Mouse (Mus musculus) forebrain, embryonic 15.5 days (tissue): ENCODE measurements at regions not wholly inside any gene's neighbourhood (a gene's known extent, or its start where the extent isn't known, plus 50 kb on each side); places are given as distances from the start of the nearest gene placed in this dataset.

Experiments
- ATAC-seq: fragments of 200-750 bp; cut with Nextera tagmentation; replicated peaks from 2 replicates; pipeline ENCODE4 v1.8.0; 2017; ENCODE audit warnings: mild to moderate bottlenecking, moderate TSS enrichment, moderate library complexity
- H3K27ac ChIP-seq: fragments of 300-500 bp; sonication (generic); replicated peaks from 2 replicates; pipeline ENCODE4 v1.5.1; 2015; ENCODE audit warnings: mild to moderate bottlenecking, inconsistent platforms
- H3K27me3 ChIP-seq: fragments of 300-500 bp; sonication (generic); 2 replicates; pipeline ENCODE4 v1.6.1; 2015; ENCODE audit warnings: inconsistent platforms
- H3K36me3 ChIP-seq: fragments of 300-500 bp; sonication (generic); 2 replicates; pipeline ENCODE4 v1.6.1; 2015; ENCODE audit warnings: mild to moderate bottlenecking, inconsistent platforms
- H3K4me1 ChIP-seq: fragments of 300-500 bp; sonication (generic); 2 replicates; pipeline ENCODE4 v1.6.1; 2015; ENCODE audit warnings: inconsistent platforms
- H3K4me2 ChIP-seq: fragments of 300-500 bp; sonication (generic); replicated peaks from 2 replicates; pipeline ENCODE4 v1.6.1; 2015; ENCODE audit warnings: mild to moderate bottlenecking, inconsistent platforms
- H3K4me3 ChIP-seq: fragments of 300-500 bp; sonication (generic); 2 replicates; pipeline ENCODE4 v1.5.1; 2015; ENCODE audit warnings: mild to moderate bottlenecking, inconsistent platforms
- H3K9ac ChIP-seq: fragments of 300-500 bp; sonication (generic); replicated peaks from 2 replicates; pipeline ENCODE4 v1.6.1; 2015; ENCODE audit warnings: mild to moderate bottlenecking, inconsistent platforms
- H3K9me3 ChIP-seq: fragments of 300-500 bp; sonication (generic); 2 replicates; pipeline ENCODE4 v1.6.1; 2016; ENCODE audit warnings: inconsistent platforms
- WGBS: fragments of 180-500 bp; shearing (Covaris S2); methylation state at CpG from one replicate; pipeline ENCODE4 v1.1.7; 2015; ENCODE audit warnings: mixed read lengths; 5-methylcytosine and 5-hydroxymethylcytosine counted together

DNA sequence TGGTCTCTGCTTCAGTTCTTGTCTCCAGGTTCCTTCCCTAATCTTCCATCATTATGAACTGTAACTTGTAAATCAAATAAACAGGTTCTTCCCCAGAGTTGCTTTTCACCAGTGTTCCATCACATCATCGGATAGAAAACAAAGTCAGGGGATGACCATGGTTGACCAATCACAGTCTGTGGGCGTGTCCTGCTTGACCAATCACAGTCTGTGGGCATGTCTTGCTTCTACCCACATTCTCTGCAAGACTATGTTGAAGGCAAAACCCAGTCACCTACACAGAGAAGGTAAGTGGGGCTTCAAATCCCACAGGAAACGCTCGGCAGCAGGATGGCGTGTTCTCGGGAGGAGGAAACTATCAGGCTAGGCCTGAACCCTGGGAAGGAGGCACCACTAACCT is 82.9 kb upstream of the Hs6st1 start:
- Histone ChIP-seq H3K27ac (no peak overlapping the region), H3K9me3 (no peaks in the 10 kb centered on the region), H3K36me3 (no peaks in the 10 kb centered on the region), H3K27me3 (no peaks in the 10 kb centered on the region), H3K9ac (no peak overlapping the region), H3K4me2 (no peak overlapping the region), H3K4me3 (no peak overlapping the region), H3K4me1 (no peaks in the 10 kb centered on the region)
- no peak for ATAC-seq
- 91% methylated on average over 6 of the region's 6 CpGs for WGBS

DNA sequence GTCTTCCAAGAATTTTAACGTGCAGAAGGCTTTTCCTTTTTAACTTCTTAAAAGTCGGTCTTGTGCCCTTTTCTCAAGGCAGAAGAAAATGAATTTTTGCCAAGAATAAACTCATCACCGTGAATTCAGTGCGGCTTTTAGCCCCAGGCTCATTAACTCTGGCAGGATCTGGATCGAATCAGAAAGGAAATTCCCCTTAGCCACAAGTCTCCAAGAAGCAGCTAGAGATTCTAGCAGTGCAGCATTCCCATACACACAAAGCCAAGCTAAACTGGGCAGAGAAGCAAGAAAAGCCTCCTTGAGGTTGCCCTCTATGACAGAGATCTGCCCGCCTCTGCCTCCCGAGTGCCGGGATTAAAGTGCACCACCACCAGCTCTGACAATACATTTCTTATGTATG is 81.5 kb upstream of the Hs6st1 start:
- Histone ChIP-seq H3K4me2 (no peak overlapping the region), H3K9me3 (no peaks in the 10 kb centered on the region), H3K4me3 (no peak overlapping the region), H3K27me3 (no peaks in the 10 kb centered on the region), H3K27ac (no peak overlapping the region), H3K36me3 (no peaks in the 10 kb centered on the region), H3K9ac (no peak overlapping the region), H3K4me1 (no peaks in the 10 kb centered on the region)
- no peak for ATAC-seq
- WGBS: 85% methylated on average over 8 of the region's 8 CpGs

DNA sequence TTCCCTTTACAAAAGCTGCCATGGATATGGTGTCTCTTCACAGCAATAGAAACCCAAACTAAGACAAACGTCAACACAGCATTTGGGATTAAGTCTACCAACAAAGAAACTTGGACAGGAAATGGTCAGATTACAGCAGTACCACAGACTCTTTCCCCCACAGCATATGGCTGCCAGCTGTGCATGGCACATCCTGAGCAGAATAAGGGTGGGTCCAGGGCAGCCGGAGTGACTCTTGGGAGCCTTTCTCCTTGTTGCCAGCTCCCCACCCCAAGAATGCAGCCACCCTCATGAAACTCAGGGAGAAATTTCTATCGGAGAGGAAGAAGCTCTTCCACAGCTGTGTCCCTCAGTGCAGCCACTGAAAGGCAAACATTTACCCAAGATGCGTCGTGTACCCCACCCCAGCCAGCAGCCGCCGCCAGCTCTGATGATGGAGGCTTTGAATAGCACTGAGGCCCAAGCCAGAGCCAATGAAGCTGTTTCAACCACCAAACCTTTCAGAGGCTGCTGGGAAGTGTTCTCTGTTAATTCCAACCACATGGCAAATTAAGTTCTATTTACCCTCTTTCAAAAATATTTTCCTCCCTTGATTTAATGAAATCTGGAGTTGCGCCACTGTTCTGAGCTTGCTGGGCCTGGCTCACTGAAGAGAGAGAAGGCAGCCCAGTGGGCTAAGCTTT is 75.8 kb upstream of the Hs6st1 start:
- Histone ChIP-seq H3K9me3 (no peaks in the 10 kb centered on the region), H3K27me3 (no peaks in the 10 kb centered on the region), H3K4me3 (no peak overlapping the region), H3K27ac (no peak overlapping the region), H3K4me2 (no peak overlapping the region), H3K36me3 (no peaks in the 10 kb centered on the region), H3K4me1 (no peaks in the 10 kb centered on the region), H3K9ac (no peak overlapping the region)
- ATAC-seq: no peak
- 84% methylated on average over 8 of the region's 8 CpGs for WGBS

DNA sequence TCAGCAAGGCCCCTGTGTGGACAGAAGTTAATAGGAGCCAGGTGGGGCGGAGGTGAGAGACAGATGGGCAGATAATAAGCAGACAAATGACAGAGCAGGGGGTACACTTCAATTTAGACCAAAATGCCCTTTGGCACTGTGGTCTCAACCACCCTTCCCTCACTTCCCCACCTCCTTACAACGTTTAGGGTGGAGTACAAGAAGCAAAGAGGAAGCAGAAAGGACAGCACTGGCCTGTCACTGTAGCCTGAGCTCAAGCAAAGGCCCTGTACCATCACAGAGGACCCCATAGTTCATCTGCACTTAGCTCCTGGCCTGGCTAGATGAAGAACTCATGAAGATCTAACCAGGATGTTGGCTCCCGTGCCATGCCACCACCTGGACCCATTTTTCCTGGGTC is 75.3 kb upstream of the Hs6st1 start:
- no peak overlapping the region for H3K4me3 ChIP-seq
- no peak overlapping the region for H3K4me2 ChIP-seq
- no peak overlapping the region for H3K9ac ChIP-seq
- H3K27me3 ChIP-seq: no peaks in the 10 kb centered on the region
- H3K36me3 ChIP-seq: no peaks in the 10 kb centered on the region
- no peak for ATAC-seq
- 77% methylated on average over 3 of the region's 3 CpGs for WGBS
- H3K4me1 ChIP-seq: no peaks in the 10 kb centered on the region
- H3K9me3 ChIP-seq: no peaks in the 10 kb centered on the region
- H3K27ac ChIP-seq: no peak overlapping the region

DNA sequence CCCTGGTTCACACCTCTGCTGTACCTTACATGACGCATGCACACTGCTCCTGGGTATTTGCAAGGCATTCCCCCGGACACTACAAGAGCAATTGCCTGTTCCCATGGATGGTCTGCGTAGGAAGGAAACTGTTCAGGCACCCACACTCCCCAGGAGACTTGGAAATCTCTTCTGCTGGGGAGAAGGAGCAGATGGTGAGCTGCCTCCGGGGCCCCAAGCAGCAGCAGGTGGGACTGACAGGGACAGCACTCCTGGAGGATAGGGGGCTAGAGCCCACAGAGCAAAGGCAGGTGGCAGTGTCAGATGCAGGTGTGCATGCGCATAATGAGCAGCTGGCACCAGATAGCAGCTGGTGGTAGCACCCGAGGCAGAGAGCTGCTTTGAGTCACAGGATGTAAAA is 72.5 kb upstream of the Hs6st1 start:
- 64% methylated on average over 6 of the region's 6 CpGs for WGBS
- no peak overlapping the region for H3K27ac ChIP-seq
- H3K36me3 ChIP-seq: no peaks in the 10 kb centered on the region
- no peak overlapping the region for H3K4me3 ChIP-seq
- H3K9me3 ChIP-seq: no peaks in the 10 kb centered on the region
- no peak overlapping the region for H3K4me2 ChIP-seq
- H3K9ac ChIP-seq: no peak overlapping the region
- H3K4me1 ChIP-seq: no peaks in the 10 kb centered on the region
- H3K27me3 ChIP-seq: no peaks in the 10 kb centered on the region
- no peak for ATAC-seq

DNA sequence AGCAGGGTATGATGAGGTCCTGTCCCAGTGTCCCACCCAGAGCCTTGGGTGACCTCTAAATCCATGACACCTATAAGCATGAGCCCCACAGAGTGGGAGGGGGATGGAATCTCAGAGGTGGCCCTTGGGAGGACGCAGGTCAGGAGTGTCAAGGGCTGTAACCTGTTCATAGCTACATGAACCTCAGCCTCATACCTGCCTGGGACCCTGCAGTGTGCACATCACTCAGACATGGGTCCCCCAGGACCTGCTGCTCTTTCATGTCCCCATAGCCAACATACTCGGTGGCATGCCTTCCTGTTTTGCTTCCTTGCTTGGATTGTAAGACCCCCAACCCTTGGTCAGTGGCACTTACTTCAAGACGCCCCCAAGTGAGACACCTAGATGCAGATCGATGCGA is 66.9 kb upstream of the Hs6st1 start:
- Histone ChIP-seq H3K4me2 (no peak overlapping the region), H3K36me3 (no peaks in the 10 kb centered on the region), H3K9ac (no peak overlapping the region), H3K27me3 (no peaks in the 10 kb centered on the region), H3K9me3 (no peaks in the 10 kb centered on the region), H3K4me1 (peaks cover 7% of the 10 kb centered on the region), H3K4me3 (no peak overlapping the region), H3K27ac (no peak overlapping the region)
- 95% methylated on average over 5 of the region's 5 CpGs for WGBS
- no peak for ATAC-seq

DNA sequence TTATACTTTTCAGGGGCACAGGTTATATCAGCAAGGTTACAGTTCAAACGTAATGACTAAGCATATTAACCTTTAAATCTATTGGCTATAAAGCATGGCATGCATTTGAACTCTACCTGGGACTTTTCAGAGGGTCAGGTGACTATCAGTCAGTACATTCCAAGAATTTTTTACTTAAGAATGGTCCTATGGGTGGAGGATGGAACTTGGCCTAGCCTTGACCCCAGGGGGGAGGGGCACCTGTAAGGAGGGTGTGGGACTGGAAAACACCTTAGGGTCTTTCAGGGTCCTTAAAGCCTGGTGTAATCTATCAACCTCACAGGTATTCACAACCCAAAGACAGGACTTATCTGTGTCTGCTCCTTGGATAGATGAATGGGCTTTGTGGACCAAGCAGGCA is 66.4 kb upstream of the Hs6st1 start:
- H3K9ac ChIP-seq: no peak overlapping the region
- H3K4me2 ChIP-seq: no peak overlapping the region
- WGBS: 94% methylated on average over 1 of the region's 1 CpGs
- ATAC-seq: no peak
- no peaks in the 10 kb centered on the region for H3K27me3 ChIP-seq
- H3K4me3 ChIP-seq: no peak overlapping the region
- H3K9me3 ChIP-seq: no peaks in the 10 kb centered on the region
- no peak overlapping the region for H3K27ac ChIP-seq
- H3K4me1 ChIP-seq: peaks cover 7% of the 10 kb centered on the region
- no peaks in the 10 kb centered on the region for H3K36me3 ChIP-seq

DNA sequence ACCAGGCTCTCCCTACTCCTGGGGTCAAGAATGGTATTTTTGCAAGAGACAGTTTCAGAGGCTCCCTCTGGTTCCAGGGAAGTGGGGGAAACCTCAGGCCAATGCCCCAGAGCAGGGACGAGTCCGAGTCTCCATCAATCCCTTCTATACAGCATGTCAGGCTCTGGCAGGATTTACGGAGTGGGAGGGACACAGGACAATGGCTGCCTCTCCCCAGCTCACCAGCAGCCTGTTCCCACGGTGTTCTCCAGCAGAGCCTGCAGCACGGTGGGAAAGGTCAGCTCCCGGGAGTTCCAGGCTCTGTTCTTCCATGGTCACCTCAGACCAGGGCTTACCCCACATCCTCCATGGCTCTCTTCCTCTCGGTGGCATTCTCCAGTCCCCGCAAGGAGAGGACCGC is 64.6 kb upstream of the Hs6st1 start:
- no peak overlapping the region for H3K9ac ChIP-seq
- no peaks in the 10 kb centered on the region for H3K27me3 ChIP-seq
- no peaks in the 10 kb centered on the region for H3K9me3 ChIP-seq
- no peak overlapping the region; the same call in 1 of the 2 replicates for H3K27ac ChIP-seq
- no peak overlapping the region for H3K4me2 ChIP-seq
- peaks cover 7% of the 10 kb centered on the region for H3K4me1 ChIP-seq
- 6% methylated on average over 9 of the region's 9 CpGs for WGBS
- 0 out of 2 replicates have a peak, but pooled peaks have one; percentile 29 for ATAC-seq
- no peaks in the 10 kb centered on the region for H3K36me3 ChIP-seq
- no peak overlapping the region for H3K4me3 ChIP-seq

DNA sequence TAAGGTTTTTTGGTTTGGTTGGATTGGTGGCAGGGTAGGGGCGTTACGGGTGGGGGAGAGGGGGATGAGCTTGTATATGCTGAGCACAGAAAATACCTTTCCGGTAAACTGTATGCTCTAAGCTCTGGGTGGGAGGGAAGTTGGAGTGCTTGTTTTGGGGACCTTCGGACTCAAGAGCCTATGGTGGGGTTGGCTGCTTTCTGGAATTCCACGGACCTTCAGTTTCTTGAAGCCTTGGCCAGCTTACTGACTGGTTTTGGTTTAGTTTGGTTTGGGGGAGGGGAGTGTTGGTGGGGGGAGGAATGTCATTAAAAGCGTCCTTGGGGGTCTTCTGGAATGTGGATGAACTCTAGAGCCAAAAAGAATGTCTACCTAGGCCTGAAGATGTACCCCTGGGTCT is 59.6 kb upstream of the Hs6st1 start:
- no peak for ATAC-seq
- H3K36me3 ChIP-seq: no peaks in the 10 kb centered on the region
- H3K4me3 ChIP-seq: no peak overlapping the region
- H3K9ac ChIP-seq: no peak overlapping the region
- 91% methylated on average over 6 of the region's 6 CpGs for WGBS
- no peak overlapping the region for H3K27ac ChIP-seq
- H3K4me2 ChIP-seq: no peak overlapping the region
- H3K27me3 ChIP-seq: no peaks in the 10 kb centered on the region
- H3K9me3 ChIP-seq: no peaks in the 10 kb centered on the region
- H3K4me1 ChIP-seq: peaks cover 11% of the 10 kb centered on the region

DNA sequence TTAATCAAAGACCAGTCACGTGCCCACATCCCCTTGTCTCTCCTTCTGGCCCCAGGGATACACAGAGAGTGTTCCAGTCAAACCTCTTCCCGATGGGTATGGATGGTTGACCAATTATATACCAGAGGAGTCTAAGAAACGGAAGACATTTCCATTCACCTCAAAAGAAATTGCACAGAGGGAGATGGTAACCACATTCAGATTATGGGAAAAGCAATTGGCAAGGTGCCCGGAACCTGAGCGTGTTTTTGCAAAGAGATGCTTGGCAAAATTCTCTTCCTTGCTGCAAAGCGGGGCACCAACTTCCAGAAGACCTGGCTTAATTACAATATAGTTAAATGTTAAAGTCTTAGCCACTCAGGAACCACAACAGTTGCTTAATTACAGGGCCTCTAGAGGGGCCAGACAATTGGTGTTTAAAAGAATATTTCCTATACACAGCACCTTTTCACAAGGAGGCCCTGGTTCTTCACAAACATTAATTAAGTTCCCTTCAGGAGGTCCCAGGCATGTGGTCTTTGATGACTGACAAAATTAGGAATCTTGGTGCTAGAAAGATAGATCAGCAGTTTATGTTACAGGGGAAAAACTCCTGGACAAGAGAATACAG is 59.1 kb upstream of the Hs6st1 start:
- no peak overlapping the region for H3K4me2 ChIP-seq
- no peaks in the 10 kb centered on the region for H3K9me3 ChIP-seq
- H3K36me3 ChIP-seq: no peaks in the 10 kb centered on the region
- H3K27ac ChIP-seq: no peak overlapping the region
- WGBS: 37% methylated on average over 6 of the region's 6 CpGs
- no peak overlapping the region for H3K9ac ChIP-seq
- H3K4me1 ChIP-seq: peaks cover 8% of the 10 kb centered on the region
- ATAC-seq: no peak
- H3K27me3 ChIP-seq: no peaks in the 10 kb centered on the region
- no peak overlapping the region for H3K4me3 ChIP-seq

DNA sequence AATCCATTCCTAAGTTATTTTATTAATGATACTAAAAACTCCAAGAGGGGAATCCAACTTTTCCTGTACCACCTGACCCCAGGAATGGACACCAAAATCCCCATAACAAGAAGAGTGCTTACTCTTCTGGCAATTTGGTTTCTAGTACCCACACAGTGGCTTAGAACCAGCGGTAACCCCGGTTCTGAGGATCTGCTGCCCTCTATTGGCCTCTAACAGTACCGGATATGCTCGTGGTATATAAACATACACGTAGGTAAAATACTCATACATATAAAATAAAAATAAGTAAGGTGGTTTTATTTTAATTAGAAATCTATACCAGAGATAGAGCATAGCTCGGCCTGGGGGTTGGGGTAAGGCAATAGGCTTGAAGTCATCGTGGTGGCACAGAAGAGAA is 58.0 kb upstream of the Hs6st1 start:
- Histone ChIP-seq H3K27ac (no peak overlapping the region), H3K4me3 (no peak overlapping the region), H3K27me3 (no peaks in the 10 kb centered on the region), H3K9me3 (no peaks in the 10 kb centered on the region), H3K4me2 (no peak overlapping the region), H3K9ac (no peak overlapping the region), H3K4me1 (peaks cover 8% of the 10 kb centered on the region), H3K36me3 (no peaks in the 10 kb centered on the region)
- ATAC-seq: no peak
- 87% methylated on average over 7 of the region's 7 CpGs for WGBS

DNA sequence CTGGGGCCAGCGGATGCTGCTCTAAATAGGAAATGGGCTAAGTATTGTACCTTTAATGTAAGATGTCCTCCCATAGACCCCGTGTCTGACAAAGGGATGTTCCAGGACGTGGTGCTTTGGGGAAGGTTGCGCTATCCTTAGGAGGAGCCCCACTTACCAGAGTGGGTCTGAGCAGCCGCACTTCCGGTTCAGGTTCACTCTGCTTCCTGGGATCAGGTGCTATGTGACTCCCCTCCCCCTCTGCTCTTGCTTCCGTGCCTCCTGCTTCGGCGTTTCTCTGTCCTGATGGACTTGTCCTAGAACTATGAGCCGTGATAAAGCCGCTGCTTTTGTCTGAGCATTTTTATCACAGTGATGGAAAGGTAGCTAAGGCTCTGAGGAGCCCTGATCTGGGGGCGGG is 57.4 kb upstream of the Hs6st1 start:
- WGBS: 88% methylated on average over 12 of the region's 12 CpGs
- no peak overlapping the region for H3K4me2 ChIP-seq
- H3K36me3 ChIP-seq: no peaks in the 10 kb centered on the region
- no peaks in the 10 kb centered on the region for H3K9me3 ChIP-seq
- no peaks in the 10 kb centered on the region for H3K27me3 ChIP-seq
- peaks cover 8% of the 10 kb centered on the region for H3K4me1 ChIP-seq
- no peak overlapping the region for H3K27ac ChIP-seq
- H3K9ac ChIP-seq: no peak overlapping the region
- no peak overlapping the region for H3K4me3 ChIP-seq
- no peak for ATAC-seq
